Mouse (Mus musculus): ENCODE data around the gene Morn3.

- TF ChIP-seq CTCF (IDR thresholded peaks at IDR 0.05): no peak
- no peak for TF ChIP-seq EP300 (IDR thresholded peaks at IDR 0.05)
Observed at GRCm38 (mm10) chr5:123060706-123061401, 14.0 kb upstream of the Morn3 start.

Data from lung, postnatal 0 days (tissue).